Mouse (Mus musculus) cerebellum, adult 2 months (tissue): ENCODE measurements around the gene Blm. TPM values are rescaled to one million over a fixed set of nuclear protein-coding genes. Genes with fewer than 3 reads are reported as not detected.

ENCODE experiments used
- DNase-seq, 2 experiments: peaks; one replicate each; pipeline ENCODE4 v3.0.0; 2021
- H3K27ac ChIP-seq: fragments of 200-500 bp; 2 replicates; pipeline ENCODE4 v1.5.1; 2012; ENCODE audit warnings: low read length, control low read depth, inconsistent platforms; ENCODE audit not compliant: insufficient read depth
- H3K27me3 ChIP-seq: fragments of 200-500 bp; 2 replicates; pipeline ENCODE4 v1.6.1; 2012; ENCODE audit warnings: inconsistent platforms, mild to moderate bottlenecking, low read length, moderate library complexity; ENCODE audit not compliant: control insufficient read depth, insufficient read depth
- H3K4me1 ChIP-seq: fragments of 200-500 bp; 2 replicates; pipeline ENCODE4 v1.6.1; 2011; ENCODE audit warnings: low read length; ENCODE audit not compliant: control insufficient read depth, insufficient read depth
- H3K4me3 ChIP-seq: fragments of 200-500 bp; replicated peaks from 2 replicates; pipeline ENCODE3; 2011; ENCODE audit warnings: mild to moderate bottlenecking, low read depth, low read length, control low read depth; ENCODE audit not compliant: insufficient read depth
- CTCF ChIP-seq: fragments of 200-500 bp; IDR thresholded peaks from 2 replicates; pipeline ENCODE4 v1.5.1; 2011; ENCODE audit warnings: low read depth, mild to moderate bottlenecking, control low read depth, low read length, moderate library complexity, borderline replicate concordance; ENCODE audit not compliant: insufficient read depth
- POLR2A ChIP-seq: fragments of 200-500 bp; IDR thresholded peaks from 2 replicates; pipeline ENCODE4 v1.6.1; 2011; ENCODE audit warnings: low read length, control low read depth, borderline replicate concordance; ENCODE audit not compliant: insufficient read depth
- WGBS: fragments of 180-500 bp; shearing (Covaris S2); methylation state at CpG from one replicate; pipeline ENCODE4 v1.1.7; 2018; 5-methylcytosine and 5-hydroxymethylcytosine counted together
- polyA plus RNA-seq: library from polyadenylated mRNA; depleted of rRNA; stranded (reverse); fragments of >200 nt; gene quantifications from 2 replicates; pipeline ENCODE4 v1.2.3, GENCODE M21; 2012

The Blm gene
- polyA plus RNA-seq, 1 experiment, result 5.4 TPM

- Histone ChIP-seq H3K27ac (no peak overlapping the region), H3K4me1 (peaks cover 8% of the 10 kb centered on the region; the same call in 1 of the 2 replicates), H3K4me3 (no peak overlapping the region), H3K27me3 (no peaks in the 10 kb centered on the region)
- no peak for DNase-seq
- 89% methylated on average over 4 of the region's 4 CpGs for WGBS
- TF ChIP-seq CTCF (no peak), POLR2A (no peak)
Measured at GRCm38 (mm10) chr7:80440685-80441084, 94.2 kb downstream of the Blm start.

GRCm38 (mm10) chr7:80439789-80440488, 95.0 kb downstream of the Blm start:
- no peak overlapping the region for H3K27ac ChIP-seq
- TF ChIP-seq CTCF (no peak), POLR2A (no peak)
- no peak overlapping the region for H3K4me3 ChIP-seq
- no peaks in the 10 kb centered on the region for H3K27me3 ChIP-seq
- WGBS, result 72% methylated on average over 10 of the region's 10 CpGs
- peak in 1 of 2 experiments; percentile 36 for DNase-seq
- H3K4me1 ChIP-seq, result peaks cover 7% of the 10 kb centered on the region; the same call in 1 of the 2 replicates

- Histone ChIP-seq H3K4me3 (no peak overlapping the region), H3K27ac (no peak overlapping the region), H3K4me1 (peaks cover 4% of the 10 kb centered on the region; the same call in 1 of the 2 replicates), H3K27me3 (no peaks in the 10 kb centered on the region)
- 37% methylated on average over 15 of the region's 15 CpGs for WGBS
- DNase-seq, result no peak
- no peak for TF ChIP-seq CTCF
- no peak for TF ChIP-seq POLR2A
Measured at GRCm38 (mm10) chr7:80439032-80439760, 95.7 kb downstream of the Blm start.

GRCm38 (mm10) chr7:80436571-80436970, 98.3 kb downstream of the Blm start:
- DNase-seq, result no peak
- WGBS, result 82% methylated on average over 7 of the region's 7 CpGs

GRCm38 (mm10) chr7:80435594-80435993, 99.3 kb downstream of the Blm start:
- no peaks in the 10 kb centered on the region for H3K4me1 ChIP-seq
- no peak for DNase-seq
- H3K4me3 ChIP-seq, result no peak overlapping the region
- no peak overlapping the region for H3K27ac ChIP-seq
- 90% methylated on average over 3 of the region's 3 CpGs for WGBS
- no peaks in the 10 kb centered on the region for H3K27me3 ChIP-seq
- no peak for TF ChIP-seq CTCF
- TF ChIP-seq POLR2A, result no peak

More at GRCm38 (mm10) chr7:80436571-80436970, 98.3 kb downstream of the Blm start:
- no peak overlapping the region for H3K4me3 ChIP-seq
- H3K4me1 ChIP-seq, result no peaks in the 10 kb centered on the region
- no peaks in the 10 kb centered on the region for H3K27me3 ChIP-seq
- TF ChIP-seq CTCF (no peak), POLR2A (no peak)
- no peak overlapping the region for H3K27ac ChIP-seq

GRCm38 (mm10) chr7:80429661-80430060, 105.3 kb downstream of the Blm start:
- TF ChIP-seq POLR2A, result no peak
- TF ChIP-seq CTCF, result no peak
- Histone ChIP-seq H3K4me1 (0 out of 2 replicates have a peak, but pooled peaks cover 5% of the 10 kb centered on the region), H3K27me3 (no peaks in the 10 kb centered on the region), H3K27ac (no peak overlapping the region), H3K4me3 (no peak overlapping the region)
- DNase-seq, result peak; percentile 20 to 25
- 17% methylated on average over 12 of the region's 12 CpGs for WGBS

GRCm38 (mm10) chr7:80427730-80428129, 107.2 kb downstream of the Blm start:
- TF ChIP-seq POLR2A (no peak), CTCF (no peak)
- Histone ChIP-seq H3K27ac (no peak overlapping the region), H3K4me1 (0 out of 2 replicates have a peak, but pooled peaks cover 5% of the 10 kb centered on the region), H3K27me3 (no peaks in the 10 kb centered on the region), H3K4me3 (no peak overlapping the region)
- WGBS, result 94% methylated on average over 5 of the region's 5 CpGs
- no peak for DNase-seq

- Histone ChIP-seq H3K27me3 (no peaks in the 10 kb centered on the region), H3K4me1 (0 out of 2 replicates have a peak, but pooled peaks cover 5% of the 10 kb centered on the region), H3K27ac (no peak overlapping the region), H3K4me3 (no peak overlapping the region)
- DNase-seq, result no peak
- 76% methylated on average over 7 of the region's 7 CpGs for WGBS
- TF ChIP-seq CTCF, result no peak
- no peak for TF ChIP-seq POLR2A
Measured at GRCm38 (mm10) chr7:80426363-80426762, 108.6 kb downstream of the Blm start.
